Mouse (Mus musculus): Measurements from ENCODE around the gene Zfp775. TPM values are rescaled to one million over a fixed set of nuclear protein-coding genes. Genes with fewer than 3 reads are reported as not detected.

Zfp775 gene
- polyA plus RNA-seq, 1 experiment from 2014 or later = 13.4 TPM

- Histone ChIP-seq H3K27me3 (no peaks in the 10 kb centered on the region), H3K4me2 (no peak overlapping the region), H3K27ac (no peak overlapping the region), H3K4me1 (no peaks in the 10 kb centered on the region), H3K9me3 (no peaks in the 10 kb centered on the region), H3K4me3 (replicated peaks) (no peak overlapping the region), H3K9ac (no peak overlapping the region), H3K36me3 (replicated peaks) (peaks cover 7% of the 10 kb centered on the region; the same call in 1 of the 2 replicates)
- 90% methylated on average over 5 of the region's 5 CpGs for WGBS
- ATAC-seq (ENCODE audit: low FRiP score) = no peak
Measured at GRCm38 (mm10) chr6:48572014-48572413, 29.8 kb upstream of the Zfp775 start.

GRCm38 (mm10) chr6:48572572-48573061 is 29.2 kb upstream of the Zfp775 start, which contains the start of gene Rarres2:
Rarres2 (minus strand) TSS chr6:48572789.
- Histone ChIP-seq H3K4me3 (replicated peaks) (no peak within 1 kb of the TSS), H3K4me2 (no peak within 1 kb of the TSS), H3K9ac (no peak within 1 kb of the TSS), H3K36me3 (replicated peaks) (peaks cover 7% of the 10 kb centered on the region; the same call in 1 of the 2 replicates), H3K27me3 (no peaks in the 10 kb centered on the region), H3K4me1 (no peaks in the 10 kb centered on the region), H3K9me3 (no peaks in the 10 kb centered on the region), H3K27ac (no peak within 1 kb of the TSS)
- WGBS = 46% methylated on average over 6 of the region's 6 CpGs
- ATAC-seq (ENCODE audit: low FRiP score) = no peak

DNA sequence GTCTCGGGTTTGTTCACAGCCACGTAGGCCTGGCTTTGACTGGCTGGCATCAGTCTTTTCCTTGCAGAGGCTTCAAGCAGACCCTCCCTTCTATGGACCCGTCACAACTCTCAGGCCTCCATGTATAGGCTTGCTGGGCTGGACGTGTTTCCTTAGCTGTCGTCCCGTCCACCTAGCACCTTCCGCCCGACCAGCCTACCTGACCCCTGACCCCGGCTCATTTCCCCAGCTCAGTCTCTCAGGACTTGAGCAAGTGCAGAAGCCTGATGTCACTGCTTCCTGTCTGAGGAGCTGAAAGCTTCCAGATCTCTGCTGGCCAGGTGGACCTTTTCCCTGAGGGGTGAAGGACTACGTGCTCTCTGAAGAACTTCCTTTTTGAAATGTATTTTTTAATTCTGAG is 28.6 kb upstream of the Zfp775 start:
- Histone ChIP-seq H3K27me3 (no peaks in the 10 kb centered on the region), H3K36me3 (replicated peaks) (peaks cover 5% of the 10 kb centered on the region; the same call in 1 of the 2 replicates), H3K9ac (no peak overlapping the region), H3K27ac (no peak overlapping the region), H3K4me1 (no peaks in the 10 kb centered on the region), H3K4me3 (replicated peaks) (no peak overlapping the region), H3K4me2 (no peak overlapping the region), H3K9me3 (no peaks in the 10 kb centered on the region)
- WGBS = 79% methylated on average over 10 of the region's 10 CpGs
- no peak for ATAC-seq (ENCODE audit: low FRiP score)

DNA sequence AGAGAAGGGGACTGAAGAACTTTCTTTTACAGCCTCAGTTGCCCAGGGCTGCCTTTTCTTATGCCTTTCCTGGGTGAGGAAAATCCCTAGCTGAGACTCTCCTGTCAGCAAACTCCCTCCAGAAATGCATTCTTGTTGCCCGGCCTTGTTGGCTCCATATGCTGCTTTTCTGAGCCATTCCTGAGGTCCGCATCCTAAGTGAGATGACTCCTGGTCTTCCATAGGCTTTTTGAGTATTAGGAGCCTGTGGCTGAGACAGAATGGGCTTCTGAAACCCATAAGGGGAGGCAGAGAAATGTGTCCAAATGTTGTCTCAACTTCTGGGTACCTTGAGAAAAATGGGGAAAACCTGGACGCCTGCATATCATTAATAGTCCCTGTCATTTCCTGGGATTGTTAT is 27.9 kb upstream of the Zfp775 start:
- WGBS = 82% methylated on average over 3 of the region's 3 CpGs
- H3K4me2 ChIP-seq = no peak overlapping the region
- H3K9me3 ChIP-seq = no peaks in the 10 kb centered on the region
- H3K36me3 ChIP-seq (replicated peaks) = no peaks in the 10 kb centered on the region; the same call in 1 of the 2 replicates
- no peak overlapping the region for H3K4me3 ChIP-seq (replicated peaks)
- H3K27ac ChIP-seq = no peak overlapping the region
- H3K27me3 ChIP-seq = no peaks in the 10 kb centered on the region
- H3K9ac ChIP-seq = no peak overlapping the region
- H3K4me1 ChIP-seq = no peaks in the 10 kb centered on the region
- no peak for ATAC-seq (ENCODE audit: low FRiP score)

GRCm38 (mm10) chr6:48578736-48579135 is 23.1 kb upstream of the Zfp775 start:
- Histone ChIP-seq H3K9ac (no peak overlapping the region), H3K9me3 (no peaks in the 10 kb centered on the region), H3K4me1 (no peaks in the 10 kb centered on the region), H3K4me2 (no peak overlapping the region), H3K27me3 (no peaks in the 10 kb centered on the region), H3K36me3 (replicated peaks) (no peaks in the 10 kb centered on the region), H3K27ac (no peak overlapping the region), H3K4me3 (replicated peaks) (no peak overlapping the region)
- no peak for ATAC-seq (ENCODE audit: low FRiP score)
- 75% methylated on average over 5 of the region's 5 CpGs for WGBS

GRCm38 (mm10) chr6:48579215-48579648 is 22.6 kb upstream of the Zfp775 start:
- no peak overlapping the region for H3K4me2 ChIP-seq
- ATAC-seq (ENCODE audit: low FRiP score) = no peak
- H3K9ac ChIP-seq = no peak overlapping the region
- no peak overlapping the region for H3K27ac ChIP-seq
- H3K36me3 ChIP-seq (replicated peaks) = no peaks in the 10 kb centered on the region
- WGBS = 52% methylated on average over 5 of the region's 5 CpGs
- no peak overlapping the region for H3K4me3 ChIP-seq (replicated peaks)
- no peaks in the 10 kb centered on the region for H3K4me1 ChIP-seq
- no peaks in the 10 kb centered on the region for H3K27me3 ChIP-seq
- no peaks in the 10 kb centered on the region for H3K9me3 ChIP-seq

DNA sequence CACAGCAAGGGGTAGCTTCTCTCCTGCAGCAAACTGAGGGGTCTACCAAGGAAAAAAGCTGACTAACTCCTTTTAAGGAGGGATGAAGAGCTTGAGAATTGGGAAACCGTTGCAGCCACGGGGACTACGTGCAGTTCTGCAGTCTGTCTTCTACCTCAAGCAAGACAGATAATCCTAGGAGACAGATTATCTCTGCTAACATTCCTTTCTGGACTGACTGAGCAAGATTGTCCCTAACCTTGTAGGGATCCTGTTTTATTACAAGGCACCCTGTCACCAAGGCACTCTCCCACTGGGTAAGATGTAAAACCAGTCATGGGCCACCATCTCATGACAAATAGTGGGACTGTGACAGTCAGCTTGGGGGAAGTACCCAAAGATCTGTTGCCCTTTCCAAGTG is 20.6 kb upstream of the Zfp775 start:
- ATAC-seq (ENCODE audit: low FRiP score) = no peak
- WGBS = 32% methylated on average over 3 of the region's 3 CpGs
- Histone ChIP-seq H3K4me3 (replicated peaks) (no peak overlapping the region), H3K27ac (no peak overlapping the region), H3K27me3 (no peaks in the 10 kb centered on the region), H3K4me1 (no peaks in the 10 kb centered on the region), H3K4me2 (no peak overlapping the region), H3K9ac (no peak overlapping the region), H3K9me3 (no peaks in the 10 kb centered on the region), H3K36me3 (replicated peaks) (no peaks in the 10 kb centered on the region)

GRCm38 (mm10) chr6:48582037-48582436 is 19.8 kb upstream of the Zfp775 start:
- H3K4me1 ChIP-seq = no peaks in the 10 kb centered on the region
- H3K9ac ChIP-seq = no peak overlapping the region
- no peaks in the 10 kb centered on the region for H3K36me3 ChIP-seq (replicated peaks)
- ATAC-seq (ENCODE audit: low FRiP score) = no peak
- no peaks in the 10 kb centered on the region for H3K9me3 ChIP-seq
- H3K27ac ChIP-seq = no peak overlapping the region
- H3K4me3 ChIP-seq (replicated peaks) = no peak overlapping the region
- H3K27me3 ChIP-seq = no peaks in the 10 kb centered on the region
- H3K4me2 ChIP-seq = no peak overlapping the region
- 70% methylated on average over 3 of the region's 3 CpGs for WGBS

- no peak within 1 kb of the TSS for H3K27ac ChIP-seq
- no peaks in the 10 kb centered on the region for H3K27me3 ChIP-seq
- no peak within 1 kb of the TSS for H3K9ac ChIP-seq
- 78% methylated on average over 6 of the region's 6 CpGs for WGBS
- ATAC-seq (ENCODE audit: low FRiP score) = no peak
- H3K4me2 ChIP-seq = no peak within 1 kb of the TSS
- H3K9me3 ChIP-seq = no peaks in the 10 kb centered on the region
- no peaks in the 10 kb centered on the region for H3K36me3 ChIP-seq (replicated peaks)
- H3K4me1 ChIP-seq = peaks cover 7% of the 10 kb centered on the region
- no peak within 1 kb of the TSS for H3K4me3 ChIP-seq (replicated peaks)
Measured at GRCm38 (mm10) chr6:48589194-48589750, 12.6 kb upstream of the Zfp775 start, which contains the start of gene Gm45021. Gm45021 (plus strand) TSS chr6:48589610.

DNA sequence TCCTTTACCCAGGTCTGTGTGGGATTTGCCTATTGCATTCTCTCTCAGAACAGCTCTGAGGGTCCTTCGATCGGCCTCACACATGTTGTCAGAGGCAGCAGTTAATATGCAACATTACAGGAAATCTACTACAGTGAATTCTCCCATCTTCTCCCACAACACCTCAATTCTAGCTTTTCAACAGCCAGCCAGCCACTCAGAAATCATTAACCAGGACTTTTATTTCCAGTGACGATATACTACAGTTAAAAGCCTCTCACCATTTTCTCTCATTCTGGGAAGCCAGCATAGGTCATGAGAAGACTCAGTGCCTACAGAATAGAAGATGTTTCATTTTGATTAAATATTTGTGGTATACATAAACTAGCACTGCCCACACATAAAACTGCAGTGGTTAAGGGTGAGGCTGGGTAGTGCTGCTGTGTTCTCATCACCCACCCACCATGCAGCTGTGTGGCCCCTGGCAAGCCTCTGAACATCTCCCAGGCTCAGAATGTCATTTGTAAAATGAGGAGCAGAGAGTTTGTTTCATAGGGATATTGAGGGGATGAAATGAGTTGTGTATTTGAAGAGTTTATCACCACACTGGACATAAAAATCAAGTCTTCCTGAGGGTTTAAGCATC is 10.5 kb upstream of the Zfp775 start:
- ATAC-seq (ENCODE audit: low FRiP score) = no peak
- 83% methylated on average over 3 of the region's 3 CpGs for WGBS
- peaks cover 12% of the 10 kb centered on the region for H3K36me3 ChIP-seq (replicated peaks)
- H3K27ac ChIP-seq = no peak overlapping the region
- no peak overlapping the region for H3K4me3 ChIP-seq (replicated peaks)
- H3K4me2 ChIP-seq = no peak overlapping the region
- peaks cover 5% of the 10 kb centered on the region for H3K9me3 ChIP-seq
- peaks cover 18% of the 10 kb centered on the region for H3K4me1 ChIP-seq
- H3K27me3 ChIP-seq = no peaks in the 10 kb centered on the region
- no peak overlapping the region for H3K9ac ChIP-seq

- no peak overlapping the region for H3K9ac ChIP-seq
Measured at GRCm38 (mm10) chr6:48591871-48592270, 10.0 kb upstream of the Zfp775 start.

GRCm38 (mm10) chr6:48593158-48594042 is 8.5 kb upstream of the Zfp775 start, which contains the start of the genes Repin1 and Gm44965:
Repin1 (plus strand) TSS chr6:48593883.
Gm44965 (plus strand) TSS chr6:48593941.
- Histone ChIP-seq H3K4me1 (peaks cover 18% of the 10 kb centered on the region), H3K36me3 (replicated peaks) (peaks cover 33% of the 10 kb centered on the region), H3K27me3 (no peaks in the 10 kb centered on the region), H3K4me3 (replicated peaks) (peak within 1 kb of the TSS; percentile 80), H3K9me3 (peaks cover 21% of the 10 kb centered on the region), H3K27ac (peak within 1 kb of the TSS; percentile 86), H3K4me2 (peak within 1 kb of the TSS; percentile 70), H3K9ac (peak within 1 kb of the TSS; percentile 92)
- WGBS = 3% methylated on average over 45 of the region's 45 CpGs
- ATAC-seq (ENCODE audit: low FRiP score) = peak; percentile 94

More at GRCm38 (mm10) chr6:48591871-48592270, 10.0 kb upstream of the Zfp775 start:
- H3K4me3 ChIP-seq (replicated peaks) = no peak overlapping the region
- peaks cover 10% of the 10 kb centered on the region for H3K9me3 ChIP-seq
- WGBS = 93% methylated on average over 6 of the region's 6 CpGs
- H3K27ac ChIP-seq = no peak overlapping the region
- peaks cover 18% of the 10 kb centered on the region for H3K4me1 ChIP-seq
- H3K27me3 ChIP-seq = no peaks in the 10 kb centered on the region
- H3K4me2 ChIP-seq = no peak overlapping the region
- peaks cover 17% of the 10 kb centered on the region for H3K36me3 ChIP-seq (replicated peaks)
- no peak for ATAC-seq (ENCODE audit: low FRiP score)
